Mouse (Mus musculus): ENCODE data around the gene Hist1h4b. TPM values are rescaled to one million over a fixed set of nuclear protein-coding genes. Genes with fewer than 3 reads are reported as not detected.

The Hist1h4b gene
- not detected for polyA plus RNA-seq (2014; fragmentation: Illumina TruSeq; extraction: RNeasy Lipid Tissue Mini Kit (QIAGEN cat#74804); ENCODE audit: low replicate concordance)

GRCm38 (mm10) chr13:23756790-23757189 lies at the start of gene Hist1h4b:
Hist1h4b (plus strand) TSS chr13:23757013.

GRCm38 (mm10) chr13:23710374-23711089 lies 46.3 kb upstream of the Hist1h4b start, which contains the start of gene Hfe:
Hfe (minus strand) TSS chr13:23710854.

GRCm38 (mm10) chr13:23738677-23739068 lies 18.1 kb upstream of the Hist1h4b start, which contains the start of gene Hist1h1c:
Hist1h1c (plus strand) TSS chr13:23738808.

DNA sequence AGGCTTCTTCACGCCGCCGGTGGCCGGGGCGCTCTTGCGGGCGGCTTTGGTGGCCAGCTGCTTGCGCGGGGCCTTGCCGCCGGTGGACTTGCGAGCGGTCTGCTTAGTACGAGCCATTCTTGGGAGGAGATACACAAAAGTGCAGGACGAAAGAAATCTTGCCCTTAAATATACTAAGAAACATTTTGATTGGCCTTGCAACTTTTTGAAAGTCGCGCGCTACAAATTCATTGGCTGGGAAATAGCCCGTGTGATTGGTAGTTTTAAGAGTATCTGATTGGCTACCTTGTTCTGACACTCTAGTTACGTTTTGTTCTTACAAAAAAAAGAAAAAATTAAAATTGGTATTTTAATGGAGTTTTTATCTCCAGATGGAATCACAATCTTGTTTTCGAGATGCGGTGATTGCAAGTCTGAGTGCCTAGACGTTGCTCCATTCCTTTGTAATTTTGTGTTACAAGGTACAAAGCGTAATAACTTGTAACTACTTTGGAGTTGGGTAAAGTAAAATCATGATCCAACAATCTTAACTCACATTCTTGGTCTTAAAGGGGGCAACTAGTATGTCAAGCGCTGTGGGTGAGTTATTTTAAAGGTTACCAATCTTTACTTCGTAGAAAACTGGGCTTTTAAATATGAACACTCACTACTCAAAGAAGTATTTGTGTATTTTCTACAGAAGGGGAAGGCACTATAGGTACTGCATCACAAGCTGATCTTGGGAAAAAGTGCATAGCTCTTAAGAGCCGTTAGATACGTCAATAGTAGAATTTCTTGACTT lies 11.2 kb upstream of the Hist1h4b start, which contains the start of gene Hist1h3c:
TSS of gene Hist1h3c (minus strand) at position 222 of the 781 bp plus-strand sequence.

DNA sequence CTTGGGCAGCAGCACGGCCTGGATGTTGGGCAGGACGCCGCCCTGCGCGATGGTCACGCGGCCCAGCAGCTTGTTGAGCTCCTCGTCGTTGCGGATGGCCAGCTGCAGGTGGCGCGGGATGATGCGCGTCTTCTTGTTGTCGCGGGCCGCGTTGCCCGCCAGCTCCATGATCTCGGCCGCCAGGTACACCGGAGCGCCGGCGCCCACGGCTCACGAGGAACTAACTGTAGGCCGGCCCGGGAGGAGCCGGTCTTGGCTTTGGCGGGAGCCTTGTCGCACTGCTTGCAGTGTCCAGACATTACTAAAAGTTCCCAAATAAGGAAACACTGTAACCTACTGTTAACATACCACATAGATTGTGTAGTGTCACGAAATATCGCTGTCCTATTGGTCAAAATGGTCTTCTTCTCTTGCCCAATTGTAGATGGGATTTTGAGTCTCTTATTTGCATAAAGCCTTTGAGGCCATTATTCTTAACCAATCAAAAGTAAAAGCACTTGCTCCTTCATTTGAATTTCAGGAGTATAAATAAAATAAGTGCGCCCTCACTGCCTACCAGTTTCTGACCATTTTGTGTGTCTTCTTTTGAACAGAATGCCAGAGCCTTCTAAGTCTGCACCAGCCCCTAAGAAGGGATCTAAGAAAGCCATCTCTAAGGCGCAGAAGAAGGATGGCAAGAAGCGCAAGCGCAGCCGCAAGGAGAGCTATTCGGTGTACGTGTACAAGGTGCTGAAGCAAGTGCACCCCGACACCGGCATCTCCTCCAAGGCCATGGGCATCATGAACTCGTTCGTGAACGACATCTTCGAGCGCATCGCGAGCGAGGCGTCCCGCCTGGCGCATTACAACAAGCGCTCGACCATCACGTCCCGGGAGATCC lies 10.4 kb upstream of the Hist1h4b start, which contains the start of gene Hist1h2bb:
TSS of gene Hist1h2bb (plus strand) at position 534 of the 880 bp plus-strand sequence.

DNA sequence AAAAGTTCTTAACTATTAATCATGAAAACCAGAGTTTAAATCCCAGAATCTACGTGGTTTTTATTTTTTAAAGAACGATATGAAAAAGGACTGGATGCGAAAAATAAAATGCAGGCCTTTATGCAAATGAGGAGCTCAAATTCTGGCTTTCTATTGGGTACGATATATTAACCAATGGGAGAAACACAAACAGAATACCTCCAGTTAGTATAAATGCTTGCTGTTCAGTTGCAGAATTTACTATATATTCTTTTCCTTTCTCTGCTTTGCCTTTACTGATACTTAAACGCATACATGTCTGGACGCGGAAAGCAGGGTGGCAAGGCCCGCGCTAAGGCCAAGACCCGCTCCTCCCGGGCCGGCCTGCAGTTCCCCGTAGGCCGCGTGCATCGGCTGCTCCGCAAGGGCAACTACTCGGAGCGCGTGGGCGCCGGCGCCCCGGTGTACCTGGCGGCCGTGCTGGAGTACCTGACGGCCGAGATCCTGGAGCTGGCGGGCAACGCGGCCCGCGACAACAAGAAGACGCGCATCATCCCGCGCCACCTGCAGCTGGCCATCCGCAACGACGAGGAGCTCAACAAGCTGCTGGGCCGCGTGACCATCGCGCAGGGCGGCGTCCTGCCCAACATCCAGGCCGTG lies 5.9 kb upstream of the Hist1h4b start, which contains the start of gene Hist1h2ab:
TSS of gene Hist1h2ab (plus strand) at position 288 of the 639 bp plus-strand sequence.

DNA sequence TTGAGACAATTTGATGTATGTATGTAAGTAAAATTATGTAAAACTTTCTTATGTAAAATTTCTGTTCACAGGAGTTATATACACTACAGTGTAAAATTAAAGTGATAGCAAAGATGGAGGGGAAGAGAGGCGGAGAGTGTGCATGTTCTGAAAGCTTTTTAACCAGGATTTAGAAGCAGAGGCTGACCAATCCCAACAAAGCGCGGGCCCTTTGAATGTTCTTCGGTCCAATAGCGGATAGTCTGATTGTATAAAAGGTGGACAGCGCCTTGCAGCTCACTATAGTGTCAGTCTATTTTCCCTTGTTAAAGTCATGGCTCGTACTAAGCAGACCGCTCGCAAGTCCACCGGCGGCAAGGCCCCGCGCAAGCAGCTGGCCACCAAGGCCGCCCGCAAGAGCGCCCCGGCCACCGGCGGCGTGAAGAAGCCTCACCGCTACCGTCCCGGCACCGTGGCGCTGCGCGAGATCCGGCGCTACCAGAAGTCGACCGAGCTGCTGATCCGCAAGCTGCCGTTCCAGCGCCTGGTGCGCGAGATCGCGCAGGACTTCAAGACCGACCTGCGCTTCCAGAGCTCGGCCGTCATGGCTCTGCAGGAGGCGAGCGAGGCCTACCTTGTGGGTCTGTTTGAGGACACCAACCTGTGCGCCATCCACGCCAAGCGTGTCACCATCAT lies 4.6 kb upstream of the Hist1h4b start, which contains the start of gene Hist1h3b:
TSS of gene Hist1h3b (plus strand) at position 201 of the 675 bp plus-strand sequence.

GRCm38 (mm10) chr13:23760972-23761864 lies 4.4 kb downstream of the Hist1h4b start, which contains the start of gene Hist1h4a:
Hist1h4a (minus strand) TSS chr13:23761230.

GRCm38 (mm10) chr13:23761871-23762821 lies 5.3 kb downstream of the Hist1h4b start, which contains the start of gene Hist1h3a:
Hist1h3a (minus strand) TSS chr13:23762386.

DNA sequence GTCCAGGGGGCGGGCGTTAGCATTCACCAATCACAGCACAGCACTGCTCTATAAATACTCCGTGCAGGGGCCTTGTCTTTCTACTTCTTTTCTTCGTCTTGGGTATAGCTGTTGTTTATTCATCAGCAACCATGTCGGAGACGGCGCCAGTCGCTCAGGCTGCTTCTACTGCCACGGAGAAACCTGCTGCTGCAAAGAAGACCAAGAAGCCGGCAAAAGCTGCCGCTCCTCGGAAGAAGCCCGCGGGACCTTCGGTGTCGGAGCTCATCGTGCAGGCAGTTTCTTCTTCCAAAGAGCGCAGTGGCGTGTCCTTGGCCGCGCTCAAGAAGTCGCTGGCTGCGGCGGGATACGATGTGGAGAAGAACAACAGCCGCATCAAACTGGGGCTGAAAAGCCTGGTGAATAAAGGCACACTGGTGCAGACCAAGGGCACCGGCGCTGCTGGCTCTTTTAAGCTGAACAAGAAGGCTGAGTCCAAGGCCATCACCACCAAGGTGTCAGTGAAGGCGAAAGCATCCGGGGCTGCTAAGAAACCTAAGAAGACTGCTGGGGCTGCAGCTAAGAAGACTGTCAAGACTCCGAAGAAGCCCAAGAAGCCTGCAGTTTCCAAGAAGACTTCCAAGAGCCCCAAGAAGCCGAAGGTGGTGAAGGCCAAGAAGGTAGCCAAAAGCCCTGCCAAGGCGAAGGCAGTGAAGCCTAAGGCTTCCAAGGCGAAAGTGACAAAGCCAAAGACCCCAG lies 6.9 kb downstream of the Hist1h4b start, which contains the start of gene Hist1h1a:
TSS of gene Hist1h1a (plus strand) at position 81 of the 738 bp plus-strand sequence.

DNA sequence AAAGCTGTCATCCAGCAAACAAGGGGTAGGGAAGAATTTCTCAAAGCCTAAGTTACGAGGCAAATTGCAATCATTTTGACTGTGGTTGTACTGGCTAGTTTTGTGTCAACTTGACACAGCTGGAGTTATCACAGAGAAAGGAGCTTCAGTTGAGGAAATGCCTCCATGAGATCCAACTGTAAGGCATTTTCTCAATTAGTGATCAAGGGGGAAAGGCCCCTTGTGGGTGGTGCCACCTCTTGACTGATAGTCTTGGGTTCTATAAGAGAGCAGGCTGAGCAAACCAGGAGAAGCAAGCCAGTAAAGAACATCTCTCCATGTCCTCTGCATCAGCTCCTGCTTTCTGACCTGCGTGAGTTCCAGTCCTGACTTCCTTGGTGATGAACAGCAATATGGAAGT lies 12.8 kb downstream of the Hist1h4b start, which contains the start of gene Trim38:
TSS of gene Trim38 (plus strand) at position 301 of the 400 bp plus-strand sequence.

GRCm38 (mm10) chr13:23806422-23807052 lies 49.7 kb downstream of the Hist1h4b start, which contains the start of gene Slc17a2:
Slc17a2 (plus strand) TSS chr13:23806993.

Other genes with a start within 250 kb of the Hist1h4b start
- not detected for gene Hist1h4h, start 226.0 kb upstream of the Hist1h4b start, polyA plus RNA-seq (2014; fragmentation: Illumina TruSeq; extraction: RNeasy Lipid Tissue Mini Kit (QIAGEN cat#74804); ENCODE audit: low replicate concordance)
- gene Hist1h2af, start 223.1 kb upstream of the Hist1h4b start, polyA plus RNA-seq (2014; fragmentation: Illumina TruSeq; extraction: RNeasy Lipid Tissue Mini Kit (QIAGEN cat#74804); ENCODE audit: low replicate concordance), result not detected
- gene Hist1h3g, start 221.6 kb upstream of the Hist1h4b start, polyA plus RNA-seq (2014; fragmentation: Illumina TruSeq; extraction: RNeasy Lipid Tissue Mini Kit (QIAGEN cat#74804); ENCODE audit: low replicate concordance), result not detected
- gene Hist1h2bh, start 213.6 kb upstream of the Hist1h4b start, polyA plus RNA-seq (2014; fragmentation: Illumina TruSeq; extraction: RNeasy Lipid Tissue Mini Kit (QIAGEN cat#74804); ENCODE audit: low replicate concordance), result 0.59 TPM
- gene Hist1h3f, start 213.0 kb upstream of the Hist1h4b start, polyA plus RNA-seq (2014; fragmentation: Illumina TruSeq; extraction: RNeasy Lipid Tissue Mini Kit (QIAGEN cat#74804); ENCODE audit: low replicate concordance), result not detected
- gene Hist1h4f, start 205.4 kb upstream of the Hist1h4b start, polyA plus RNA-seq (2014; fragmentation: Illumina TruSeq; extraction: RNeasy Lipid Tissue Mini Kit (QIAGEN cat#74804); ENCODE audit: low replicate concordance), result not detected
- 0.52 TPM for gene Hist1h1d, start 203.8 kb upstream of the Hist1h4b start, polyA plus RNA-seq (2014; fragmentation: Illumina TruSeq; extraction: RNeasy Lipid Tissue Mini Kit (QIAGEN cat#74804); ENCODE audit: low replicate concordance)
- gene Hist1h3e, start 194.6 kb upstream of the Hist1h4b start, polyA plus RNA-seq (2014; fragmentation: Illumina TruSeq; extraction: RNeasy Lipid Tissue Mini Kit (QIAGEN cat#74804); ENCODE audit: low replicate concordance), result 0.56 TPM
- 0.97 TPM for gene Hist1h2ae, start 185.8 kb upstream of the Hist1h4b start, polyA plus RNA-seq (2014; fragmentation: Illumina TruSeq; extraction: RNeasy Lipid Tissue Mini Kit (QIAGEN cat#74804); ENCODE audit: low replicate concordance)
- gene Hist1h2bg, start 185.6 kb upstream of the Hist1h4b start, polyA plus RNA-seq (2014; fragmentation: Illumina TruSeq; extraction: RNeasy Lipid Tissue Mini Kit (QIAGEN cat#74804); ENCODE audit: low replicate concordance), result 0.85 TPM
- gene Hist1h2bf, start 182.8 kb upstream of the Hist1h4b start, polyA plus RNA-seq (2014; fragmentation: Illumina TruSeq; extraction: RNeasy Lipid Tissue Mini Kit (QIAGEN cat#74804); ENCODE audit: low replicate concordance), result not detected
- gene Hist1h2ad, start 182.6 kb upstream of the Hist1h4b start, polyA plus RNA-seq (2014; fragmentation: Illumina TruSeq; extraction: RNeasy Lipid Tissue Mini Kit (QIAGEN cat#74804); ENCODE audit: low replicate concordance), result not detected
- 1.4 TPM for gene Hist1h3d, start 181.2 kb upstream of the Hist1h4b start, polyA plus RNA-seq (2014; fragmentation: Illumina TruSeq; extraction: RNeasy Lipid Tissue Mini Kit (QIAGEN cat#74804); ENCODE audit: low replicate concordance)
- 0.67 TPM for gene Hist1h4d, start 175.4 kb upstream of the Hist1h4b start, polyA plus RNA-seq (2014; fragmentation: Illumina TruSeq; extraction: RNeasy Lipid Tissue Mini Kit (QIAGEN cat#74804); ENCODE audit: low replicate concordance)
- gene Hist1h2be, start 135.9 kb upstream of the Hist1h4b start, polyA plus RNA-seq (2014; fragmentation: Illumina TruSeq; extraction: RNeasy Lipid Tissue Mini Kit (QIAGEN cat#74804); ENCODE audit: low replicate concordance), result 2.2 TPM
- gene Hist1h1e, start 134.5 kb upstream of the Hist1h4b start, polyA plus RNA-seq (2014; fragmentation: Illumina TruSeq; extraction: RNeasy Lipid Tissue Mini Kit (QIAGEN cat#74804); ENCODE audit: low replicate concordance), result 0.30 TPM
- 1.2 TPM for gene Hist1h2ac, start 73.1 kb upstream of the Hist1h4b start, polyA plus RNA-seq (2014; fragmentation: Illumina TruSeq; extraction: RNeasy Lipid Tissue Mini Kit (QIAGEN cat#74804); ENCODE audit: low replicate concordance)
- 239 TPM for gene Hist1h2bc, start 72.8 kb upstream of the Hist1h4b start, polyA plus RNA-seq (2014; fragmentation: Illumina TruSeq; extraction: RNeasy Lipid Tissue Mini Kit (QIAGEN cat#74804); ENCODE audit: low replicate concordance)
- gene Hist1h1t, start 61.2 kb upstream of the Hist1h4b start, polyA plus RNA-seq (2014; fragmentation: Illumina TruSeq; extraction: RNeasy Lipid Tissue Mini Kit (QIAGEN cat#74804); ENCODE audit: low replicate concordance), result not detected
- gene Hist1h4c, start 58.6 kb upstream of the Hist1h4b start, polyA plus RNA-seq (2014; fragmentation: Illumina TruSeq; extraction: RNeasy Lipid Tissue Mini Kit (QIAGEN cat#74804); ENCODE audit: low replicate concordance), result 1.6 TPM
- gene Hfe, start 46.2 kb upstream of the Hist1h4b start, polyA plus RNA-seq (2014; fragmentation: Illumina TruSeq; extraction: RNeasy Lipid Tissue Mini Kit (QIAGEN cat#74804); ENCODE audit: low replicate concordance), result 13.5 TPM
- 15.6 TPM for gene Hist1h1c, start 18.2 kb upstream of the Hist1h4b start, polyA plus RNA-seq (2014; fragmentation: Illumina TruSeq; extraction: RNeasy Lipid Tissue Mini Kit (QIAGEN cat#74804); ENCODE audit: low replicate concordance)
- gene Hist1h3c, start 11.4 kb upstream of the Hist1h4b start, polyA plus RNA-seq (2014; fragmentation: Illumina TruSeq; extraction: RNeasy Lipid Tissue Mini Kit (QIAGEN cat#74804); ENCODE audit: low replicate concordance), result not detected
- not detected for gene Hist1h2bb, start 10.3 kb upstream of the Hist1h4b start, polyA plus RNA-seq (2014; fragmentation: Illumina TruSeq; extraction: RNeasy Lipid Tissue Mini Kit (QIAGEN cat#74804); ENCODE audit: low replicate concordance)
- not detected for gene Hist1h2ab, start 5.9 kb upstream of the Hist1h4b start, polyA plus RNA-seq (2014; fragmentation: Illumina TruSeq; extraction: RNeasy Lipid Tissue Mini Kit (QIAGEN cat#74804); ENCODE audit: low replicate concordance)
- gene Hist1h3b, start 4.7 kb upstream of the Hist1h4b start, polyA plus RNA-seq (2014; fragmentation: Illumina TruSeq; extraction: RNeasy Lipid Tissue Mini Kit (QIAGEN cat#74804); ENCODE audit: low replicate concordance), result not detected
- not detected for gene Hist1h4a, start 4.2 kb downstream of the Hist1h4b start, polyA plus RNA-seq (2014; fragmentation: Illumina TruSeq; extraction: RNeasy Lipid Tissue Mini Kit (QIAGEN cat#74804); ENCODE audit: low replicate concordance)
- gene Hist1h3a, start 5.4 kb downstream of the Hist1h4b start, polyA plus RNA-seq (2014; fragmentation: Illumina TruSeq; extraction: RNeasy Lipid Tissue Mini Kit (QIAGEN cat#74804); ENCODE audit: low replicate concordance), result not detected
- gene Hist1h1a, start 6.7 kb downstream of the Hist1h4b start, polyA plus RNA-seq (2014; fragmentation: Illumina TruSeq; extraction: RNeasy Lipid Tissue Mini Kit (QIAGEN cat#74804); ENCODE audit: low replicate concordance), result not detected
- 67.0 TPM for gene Trim38, start 12.9 kb downstream of the Hist1h4b start, polyA plus RNA-seq (2014; fragmentation: Illumina TruSeq; extraction: RNeasy Lipid Tissue Mini Kit (QIAGEN cat#74804); ENCODE audit: low replicate concordance)
- 0.33 TPM for gene Slc17a2, start 50.0 kb downstream of the Hist1h4b start, polyA plus RNA-seq (2014; fragmentation: Illumina TruSeq; extraction: RNeasy Lipid Tissue Mini Kit (QIAGEN cat#74804); ENCODE audit: low replicate concordance)
- gene Slc17a3, start 82.4 kb downstream of the Hist1h4b start, polyA plus RNA-seq (2014; fragmentation: Illumina TruSeq; extraction: RNeasy Lipid Tissue Mini Kit (QIAGEN cat#74804); ENCODE audit: low replicate concordance), result not detected
- not detected for gene Slc17a1, start 110.7 kb downstream of the Hist1h4b start, polyA plus RNA-seq (2014; fragmentation: Illumina TruSeq; extraction: RNeasy Lipid Tissue Mini Kit (QIAGEN cat#74804); ENCODE audit: low replicate concordance)
- 149 TPM for gene Slc17a4, start 158.0 kb downstream of the Hist1h4b start, polyA plus RNA-seq (2014; fragmentation: Illumina TruSeq; extraction: RNeasy Lipid Tissue Mini Kit (QIAGEN cat#74804); ENCODE audit: low replicate concordance)
- gene Hist1h2ba, start 177.1 kb downstream of the Hist1h4b start, polyA plus RNA-seq (2014; fragmentation: Illumina TruSeq; extraction: RNeasy Lipid Tissue Mini Kit (QIAGEN cat#74804); ENCODE audit: low replicate concordance), result not detected
- not detected for gene Hist1h2aa, start 177.4 kb downstream of the Hist1h4b start, polyA plus RNA-seq (2014; fragmentation: Illumina TruSeq; extraction: RNeasy Lipid Tissue Mini Kit (QIAGEN cat#74804); ENCODE audit: low replicate concordance)
- gene Scgn, start 234.2 kb downstream of the Hist1h4b start, polyA plus RNA-seq (2014; fragmentation: Illumina TruSeq; extraction: RNeasy Lipid Tissue Mini Kit (QIAGEN cat#74804); ENCODE audit: low replicate concordance), result 4.6 TPM